Mouse (Mus musculus): ENCODE results near the gene Cacna1c. TPM values are rescaled to one million over a fixed set of nuclear protein-coding genes. Genes with fewer than 3 reads are reported as not detected.

Cacna1c gene
- polyA plus RNA-seq, 1 experiment from 2014 or later: 2.3 TPM

GRCm38 (mm10) chr6:119021226-119021625, 175.0 kb downstream of the Cacna1c start:
- Histone ChIP-seq H3K9me3 (ENCODE audit: control insufficient read depth, low read length) (no peaks in the 10 kb centered on the region), H3K4me1 (replicated peaks; ENCODE audit: control insufficient read depth, insufficient read depth) (no peaks in the 10 kb centered on the region), H3K27me3 (ENCODE audit: control insufficient read depth, insufficient read depth, low read length) (no peaks in the 10 kb centered on the region), H3K27ac (replicated peaks) (no peak overlapping the region), H3K9ac (ENCODE audit: low read length) (no peak overlapping the region), H3K36me3 (ENCODE audit: control insufficient read depth, insufficient read depth, low read length) (no peaks in the 10 kb centered on the region), H3K4me3 (ENCODE audit: low read depth, low read length) (no peak overlapping the region), H3K4me2 (replicated peaks; ENCODE audit: low read depth) (no peak overlapping the region)
- WGBS: 39% methylated on average over 8 of the region's 8 CpGs
- TF ChIP-seq CTCF (IDR thresholded peaks at IDR 0.05; ENCODE audit: low read depth) (no peak), EP300 (optimal IDR thresholded peaks at IDR 0.05) (no peak)
- ATAC-seq (ENCODE audit: low FRiP score, low TSS enrichment) (peak; percentile 42; the same call in 1 of the 2 replicates), DNase-seq (ENCODE audit: low spot score) (no peak)

GRCm38 (mm10) chr6:119018956-119019355, 177.3 kb downstream of the Cacna1c start:
- peak; percentile 70; the same call in 1 of the 2 replicates for ATAC-seq (ENCODE audit: low FRiP score, low TSS enrichment)

GRCm38 (mm10) chr6:119018256-119018655, 178.0 kb downstream of the Cacna1c start:
- H3K4me3 ChIP-seq (ENCODE audit: low read depth, low read length): no peak overlapping the region
- DNase-seq (ENCODE audit: low spot score) (no peak), ATAC-seq (ENCODE audit: low FRiP score, low TSS enrichment) (no peak)
- H3K27ac ChIP-seq (replicated peaks): no peak overlapping the region
- TF ChIP-seq CTCF (IDR thresholded peaks at IDR 0.05; ENCODE audit: low read depth): no peak
- no peak for TF ChIP-seq EP300 (optimal IDR thresholded peaks at IDR 0.05)
- no peaks in the 10 kb centered on the region for H3K9me3 ChIP-seq (ENCODE audit: control insufficient read depth, low read length)
- no peak overlapping the region for H3K4me2 ChIP-seq (replicated peaks; ENCODE audit: low read depth)
- WGBS: 94% methylated on average over 2 of the region's 2 CpGs
- no peaks in the 10 kb centered on the region for H3K4me1 ChIP-seq (replicated peaks; ENCODE audit: control insufficient read depth, insufficient read depth)
- no peak overlapping the region for H3K9ac ChIP-seq (ENCODE audit: low read length)
- no peaks in the 10 kb centered on the region for H3K36me3 ChIP-seq (ENCODE audit: control insufficient read depth, insufficient read depth, low read length)
- no peaks in the 10 kb centered on the region for H3K27me3 ChIP-seq (ENCODE audit: control insufficient read depth, insufficient read depth, low read length)

More at GRCm38 (mm10) chr6:119018956-119019355, 177.3 kb downstream of the Cacna1c start:
- Histone ChIP-seq H3K4me1 (replicated peaks; ENCODE audit: control insufficient read depth, insufficient read depth) (no peaks in the 10 kb centered on the region), H3K27ac (replicated peaks) (0 out of 2 replicates have a peak overlapping the region, but pooled peaks have one; percentile 18), H3K9ac (ENCODE audit: low read length) (no peak overlapping the region), H3K9me3 (ENCODE audit: control insufficient read depth, low read length) (no peaks in the 10 kb centered on the region), H3K27me3 (ENCODE audit: control insufficient read depth, insufficient read depth, low read length) (no peaks in the 10 kb centered on the region), H3K36me3 (ENCODE audit: control insufficient read depth, insufficient read depth, low read length) (no peaks in the 10 kb centered on the region), H3K4me3 (ENCODE audit: low read depth, low read length) (no peak overlapping the region), H3K4me2 (replicated peaks; ENCODE audit: low read depth) (no peak overlapping the region)
- WGBS: 62% methylated on average over 6 of the region's 6 CpGs
- no peak for DNase-seq (ENCODE audit: low spot score)
- TF ChIP-seq EP300 (optimal IDR thresholded peaks at IDR 0.05) (no peak), CTCF (IDR thresholded peaks at IDR 0.05; ENCODE audit: low read depth) (no peak)

- Histone ChIP-seq H3K4me3 (ENCODE audit: low read depth, low read length) (no peak overlapping the region), H3K9ac (ENCODE audit: low read length) (no peak overlapping the region), H3K4me1 (replicated peaks; ENCODE audit: control insufficient read depth, insufficient read depth) (no peaks in the 10 kb centered on the region), H3K9me3 (ENCODE audit: control insufficient read depth, low read length) (no peaks in the 10 kb centered on the region), H3K36me3 (ENCODE audit: control insufficient read depth, insufficient read depth, low read length) (no peaks in the 10 kb centered on the region), H3K27ac (replicated peaks) (no peak overlapping the region), H3K27me3 (ENCODE audit: control insufficient read depth, insufficient read depth, low read length) (no peaks in the 10 kb centered on the region), H3K4me2 (replicated peaks; ENCODE audit: low read depth) (no peak overlapping the region)
- WGBS: 70% methylated on average over 10 of the region's 10 CpGs
- no peak for ATAC-seq (ENCODE audit: low FRiP score, low TSS enrichment)
- DNase-seq (ENCODE audit: low spot score): no peak
- no peak for TF ChIP-seq EP300 (optimal IDR thresholded peaks at IDR 0.05)
- TF ChIP-seq CTCF (IDR thresholded peaks at IDR 0.05; ENCODE audit: low read depth): no peak
Measured at GRCm38 (mm10) chr6:119017498-119017897, 178.7 kb downstream of the Cacna1c start.

- Histone ChIP-seq H3K9ac (ENCODE audit: low read length) (no peak overlapping the region), H3K36me3 (ENCODE audit: control insufficient read depth, insufficient read depth, low read length) (no peaks in the 10 kb centered on the region), H3K9me3 (ENCODE audit: control insufficient read depth, low read length) (no peaks in the 10 kb centered on the region), H3K4me3 (ENCODE audit: low read depth, low read length) (no peak overlapping the region), H3K4me2 (replicated peaks; ENCODE audit: low read depth) (no peak overlapping the region), H3K27me3 (ENCODE audit: control insufficient read depth, insufficient read depth, low read length) (no peaks in the 10 kb centered on the region), H3K27ac (replicated peaks) (no peak overlapping the region), H3K4me1 (replicated peaks; ENCODE audit: control insufficient read depth, insufficient read depth) (no peaks in the 10 kb centered on the region)
- 34% methylated on average over 2 of the region's 2 CpGs for WGBS
- TF ChIP-seq EP300 (optimal IDR thresholded peaks at IDR 0.05) (no peak), CTCF (IDR thresholded peaks at IDR 0.05; ENCODE audit: low read depth) (no peak)
- ATAC-seq (ENCODE audit: low FRiP score, low TSS enrichment) (no peak), DNase-seq (ENCODE audit: low spot score) (no peak)
Measured at GRCm38 (mm10) chr6:119015346-119015745, 180.9 kb downstream of the Cacna1c start.

- Histone ChIP-seq H3K9me3 (ENCODE audit: control insufficient read depth, low read length) (no peaks in the 10 kb centered on the region), H3K9ac (ENCODE audit: low read length) (no peak overlapping the region), H3K27me3 (ENCODE audit: control insufficient read depth, insufficient read depth, low read length) (no peaks in the 10 kb centered on the region), H3K36me3 (ENCODE audit: control insufficient read depth, insufficient read depth, low read length) (no peaks in the 10 kb centered on the region), H3K4me1 (replicated peaks; ENCODE audit: control insufficient read depth, insufficient read depth) (no peaks in the 10 kb centered on the region), H3K4me3 (ENCODE audit: low read depth, low read length) (no peak overlapping the region), H3K27ac (replicated peaks) (no peak overlapping the region), H3K4me2 (replicated peaks; ENCODE audit: low read depth) (no peak overlapping the region)
- WGBS: 83% methylated on average over 13 of the region's 13 CpGs
- ATAC-seq (ENCODE audit: low FRiP score, low TSS enrichment): no peak
- TF ChIP-seq CTCF (IDR thresholded peaks at IDR 0.05; ENCODE audit: low read depth): no peak
- no peak for TF ChIP-seq EP300 (optimal IDR thresholded peaks at IDR 0.05)
- no peak for DNase-seq (ENCODE audit: low spot score)
Measured at GRCm38 (mm10) chr6:119013168-119014098, 182.8 kb downstream of the Cacna1c start.
